Mouse (Mus musculus): ENCODE results near the gene Sod3. TPM values are rescaled to one million over a fixed set of nuclear protein-coding genes. Genes with fewer than 3 reads are reported as not detected.

Sod3 gene
- polyA plus RNA-seq, 1 experiment from 2014 or later, result 0.23 TPM

- H3K27me3 ChIP-seq (replicated peaks), result no peaks in the 10 kb centered on the region
- no peak overlapping the region for H3K27ac ChIP-seq (replicated peaks)
- no peak overlapping the region for H3K9ac ChIP-seq
- no peaks in the 10 kb centered on the region for H3K36me3 ChIP-seq
- no peak overlapping the region for H3K4me2 ChIP-seq
- no peaks in the 10 kb centered on the region for H3K9me3 ChIP-seq
- WGBS, result 71% methylated on average over 5 of the region's 5 CpGs
- no peak for ATAC-seq (ENCODE audit: extremely low read depth, insufficient number of reproducible peaks, low FRiP score, low TSS enrichment)
- no peaks in the 10 kb centered on the region for H3K4me1 ChIP-seq
- H3K4me3 ChIP-seq, result no peak overlapping the region
Measured at GRCm38 (mm10) chr5:52383748-52384147, 20.2 kb downstream of the Sod3 start.

- Histone ChIP-seq H3K9me3 (0 out of 2 replicates have a peak, but pooled peaks cover 10% of the 10 kb centered on the region), H3K4me3 (no peak overlapping the region), H3K36me3 (peaks cover 13% of the 10 kb centered on the region), H3K9ac (no peak overlapping the region), H3K4me2 (no peak overlapping the region), H3K27me3 (replicated peaks) (no peaks in the 10 kb centered on the region), H3K4me1 (no peaks in the 10 kb centered on the region), H3K27ac (replicated peaks) (no peak overlapping the region)
- WGBS, result 49% methylated on average over 2 of the region's 2 CpGs
- ATAC-seq (ENCODE audit: extremely low read depth, insufficient number of reproducible peaks, low FRiP score, low TSS enrichment), result no peak
Measured at GRCm38 (mm10) chr5:52386016-52386415, 22.4 kb downstream of the Sod3 start.

- WGBS, result 62% methylated on average over 6 of the region's 7 CpGs
Measured at GRCm38 (mm10) chr5:52388092-52388749, 24.6 kb downstream of the Sod3 start.

GRCm38 (mm10) chr5:52390381-52390780, 26.8 kb downstream of the Sod3 start:
- 82% methylated on average over 6 of the region's 6 CpGs for WGBS

More at GRCm38 (mm10) chr5:52388092-52388749, 24.6 kb downstream of the Sod3 start:
- H3K27ac ChIP-seq (replicated peaks), result no peak overlapping the region
- ATAC-seq (ENCODE audit: extremely low read depth, insufficient number of reproducible peaks, low FRiP score, low TSS enrichment), result no peak
- H3K9me3 ChIP-seq, result 0 out of 2 replicates have a peak, but pooled peaks cover 10% of the 10 kb centered on the region
- no peak overlapping the region for H3K9ac ChIP-seq
- H3K4me3 ChIP-seq, result no peak overlapping the region
- H3K4me2 ChIP-seq, result no peak overlapping the region
- peaks cover 13% of the 10 kb centered on the region for H3K36me3 ChIP-seq
- no peaks in the 10 kb centered on the region for H3K27me3 ChIP-seq (replicated peaks)
- H3K4me1 ChIP-seq, result no peaks in the 10 kb centered on the region

GRCm38 (mm10) chr5:52391471-52391870, 27.9 kb downstream of the Sod3 start:
- Histone ChIP-seq H3K27me3 (replicated peaks) (no peaks in the 10 kb centered on the region), H3K36me3 (peaks cover 13% of the 10 kb centered on the region), H3K9ac (no peak overlapping the region), H3K4me1 (no peaks in the 10 kb centered on the region), H3K4me3 (no peak overlapping the region), H3K4me2 (no peak overlapping the region), H3K9me3 (0 out of 2 replicates have a peak, but pooled peaks cover 10% of the 10 kb centered on the region), H3K27ac (replicated peaks) (no peak overlapping the region)
- ATAC-seq (ENCODE audit: extremely low read depth, insufficient number of reproducible peaks, low FRiP score, low TSS enrichment), result no peak
- WGBS, result 76% methylated on average over 16 of the region's 16 CpGs

More at GRCm38 (mm10) chr5:52390381-52390780, 26.8 kb downstream of the Sod3 start:
- Histone ChIP-seq H3K4me1 (no peaks in the 10 kb centered on the region), H3K4me2 (no peak overlapping the region), H3K4me3 (no peak overlapping the region), H3K9ac (no peak overlapping the region), H3K36me3 (peaks cover 13% of the 10 kb centered on the region), H3K27ac (replicated peaks) (no peak overlapping the region), H3K27me3 (replicated peaks) (no peaks in the 10 kb centered on the region), H3K9me3 (0 out of 2 replicates have a peak, but pooled peaks cover 10% of the 10 kb centered on the region)
- ATAC-seq (ENCODE audit: extremely low read depth, insufficient number of reproducible peaks, low FRiP score, low TSS enrichment), result no peak

GRCm38 (mm10) chr5:52393756-52394155, 30.2 kb downstream of the Sod3 start:
- Histone ChIP-seq H3K27me3 (replicated peaks) (no peaks in the 10 kb centered on the region), H3K4me2 (no peak overlapping the region), H3K4me3 (no peak overlapping the region), H3K9me3 (0 out of 2 replicates have a peak, but pooled peaks cover 10% of the 10 kb centered on the region), H3K36me3 (peaks cover 13% of the 10 kb centered on the region), H3K4me1 (no peaks in the 10 kb centered on the region), H3K9ac (no peak overlapping the region), H3K27ac (replicated peaks) (no peak overlapping the region)
- ATAC-seq (ENCODE audit: extremely low read depth, insufficient number of reproducible peaks, low FRiP score, low TSS enrichment), result no peak
- 75% methylated on average over 4 of the region's 4 CpGs for WGBS

- no peaks in the 10 kb centered on the region for H3K36me3 ChIP-seq
- no peak overlapping the region for H3K4me3 ChIP-seq
- no peaks in the 10 kb centered on the region; the same call in 1 of the 2 replicates for H3K9me3 ChIP-seq
- WGBS, result 76% methylated on average over 8 of the region's 8 CpGs
- no peak for ATAC-seq (ENCODE audit: extremely low read depth, insufficient number of reproducible peaks, low FRiP score, low TSS enrichment)
- no peak overlapping the region for H3K4me2 ChIP-seq
- H3K27me3 ChIP-seq (replicated peaks), result no peaks in the 10 kb centered on the region
- H3K4me1 ChIP-seq, result no peaks in the 10 kb centered on the region
- H3K9ac ChIP-seq, result no peak overlapping the region
- no peak overlapping the region for H3K27ac ChIP-seq (replicated peaks)
Measured at GRCm38 (mm10) chr5:52404373-52404772, 40.8 kb downstream of the Sod3 start.

GRCm38 (mm10) chr5:52408668-52409315, 45.2 kb downstream of the Sod3 start:
- H3K9ac ChIP-seq, result no peak overlapping the region
- no peak overlapping the region for H3K4me3 ChIP-seq
- H3K4me2 ChIP-seq, result no peak overlapping the region
- H3K27me3 ChIP-seq (replicated peaks), result no peaks in the 10 kb centered on the region
- H3K27ac ChIP-seq (replicated peaks), result no peak overlapping the region
- no peaks in the 10 kb centered on the region for H3K4me1 ChIP-seq
- no peak for ATAC-seq (ENCODE audit: extremely low read depth, insufficient number of reproducible peaks, low FRiP score, low TSS enrichment)
- no peaks in the 10 kb centered on the region for H3K36me3 ChIP-seq
- no peaks in the 10 kb centered on the region; the same call in 1 of the 2 replicates for H3K9me3 ChIP-seq
- 68% methylated on average over 7 of the region's 7 CpGs for WGBS

- H3K27me3 ChIP-seq (replicated peaks), result no peaks in the 10 kb centered on the region
- no peaks in the 10 kb centered on the region; the same call in 1 of the 2 replicates for H3K9me3 ChIP-seq
- no peak overlapping the region for H3K4me3 ChIP-seq
- no peaks in the 10 kb centered on the region for H3K4me1 ChIP-seq
- no peak overlapping the region for H3K9ac ChIP-seq
- no peaks in the 10 kb centered on the region for H3K36me3 ChIP-seq
- 82% methylated on average over 12 of the region's 12 CpGs for WGBS
- H3K27ac ChIP-seq (replicated peaks), result no peak overlapping the region
- ATAC-seq (ENCODE audit: extremely low read depth, insufficient number of reproducible peaks, low FRiP score, low TSS enrichment), result no peak
- H3K4me2 ChIP-seq, result no peak overlapping the region
Measured at GRCm38 (mm10) chr5:52410197-52410596, 46.6 kb downstream of the Sod3 start.

GRCm38 (mm10) chr5:52411567-52411966, 48.0 kb downstream of the Sod3 start:
- no peak overlapping the region for H3K4me3 ChIP-seq
- no peaks in the 10 kb centered on the region for H3K4me1 ChIP-seq
- ATAC-seq (ENCODE audit: extremely low read depth, insufficient number of reproducible peaks, low FRiP score, low TSS enrichment), result no peak
- H3K27me3 ChIP-seq (replicated peaks), result no peaks in the 10 kb centered on the region
- H3K9me3 ChIP-seq, result no peaks in the 10 kb centered on the region; the same call in 1 of the 2 replicates
- H3K4me2 ChIP-seq, result no peak overlapping the region
- no peak overlapping the region for H3K9ac ChIP-seq
- H3K27ac ChIP-seq (replicated peaks), result no peak overlapping the region
- 56% methylated on average over 3 of the region's 3 CpGs for WGBS
- no peaks in the 10 kb centered on the region for H3K36me3 ChIP-seq

- WGBS, result 71% methylated on average over 1 of the region's 1 CpGs
- Histone ChIP-seq H3K4me1 (no peaks in the 10 kb centered on the region), H3K27ac (replicated peaks) (no peak overlapping the region), H3K4me3 (no peak overlapping the region), H3K9me3 (no peaks in the 10 kb centered on the region), H3K9ac (no peak overlapping the region), H3K4me2 (no peak overlapping the region), H3K36me3 (no peaks in the 10 kb centered on the region), H3K27me3 (replicated peaks) (no peaks in the 10 kb centered on the region)
- ATAC-seq (ENCODE audit: extremely low read depth, insufficient number of reproducible peaks, low FRiP score, low TSS enrichment), result no peak
Measured at GRCm38 (mm10) chr5:52415193-52415592, 51.6 kb downstream of the Sod3 start.
